Mouse (Mus musculus): ENCODE results near the gene Fam89b.
"Not testable (repeated sequence)": the region's sequence is repeated elsewhere in the genome, so short reads cannot be mapped to it uniquely, and the experiment has no call there.

The Fam89b gene

GRCm38 (mm10) chr19:5711218-5711617, 18.2 kb downstream of the Fam89b start:
- peak in 1 of 2 experiments; percentile 64 for DNase-seq (ENCODE audit: low spot score in 2 of 2)

GRCm38 (mm10) chr19:5710581-5710980, 18.9 kb downstream of the Fam89b start:
- DNase-seq (ENCODE audit: low spot score in 2 of 2) = no peak

DNA sequence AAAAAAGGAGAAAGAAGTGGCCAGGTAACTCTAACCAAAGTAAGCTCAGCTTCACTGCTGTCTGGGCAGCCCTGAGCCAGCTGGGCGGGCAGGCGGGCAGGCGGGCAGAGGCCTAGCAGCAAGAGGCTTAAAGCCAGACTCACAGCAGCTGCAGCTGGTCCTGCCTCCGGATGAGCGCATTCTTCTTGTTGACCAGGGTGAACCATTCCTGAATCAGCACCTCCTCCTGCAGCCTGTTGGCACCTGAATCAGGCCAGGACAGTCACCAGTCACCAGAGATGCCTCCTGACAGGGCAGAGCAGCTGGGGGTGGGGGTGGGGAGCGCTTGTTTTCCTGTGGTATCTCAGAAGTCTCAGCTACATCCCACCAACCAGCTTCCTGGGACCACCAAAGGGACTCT, 19.4 kb downstream of the Fam89b start:
- no peak for DNase-seq (ENCODE audit: low spot score in 2 of 2)

DNA sequence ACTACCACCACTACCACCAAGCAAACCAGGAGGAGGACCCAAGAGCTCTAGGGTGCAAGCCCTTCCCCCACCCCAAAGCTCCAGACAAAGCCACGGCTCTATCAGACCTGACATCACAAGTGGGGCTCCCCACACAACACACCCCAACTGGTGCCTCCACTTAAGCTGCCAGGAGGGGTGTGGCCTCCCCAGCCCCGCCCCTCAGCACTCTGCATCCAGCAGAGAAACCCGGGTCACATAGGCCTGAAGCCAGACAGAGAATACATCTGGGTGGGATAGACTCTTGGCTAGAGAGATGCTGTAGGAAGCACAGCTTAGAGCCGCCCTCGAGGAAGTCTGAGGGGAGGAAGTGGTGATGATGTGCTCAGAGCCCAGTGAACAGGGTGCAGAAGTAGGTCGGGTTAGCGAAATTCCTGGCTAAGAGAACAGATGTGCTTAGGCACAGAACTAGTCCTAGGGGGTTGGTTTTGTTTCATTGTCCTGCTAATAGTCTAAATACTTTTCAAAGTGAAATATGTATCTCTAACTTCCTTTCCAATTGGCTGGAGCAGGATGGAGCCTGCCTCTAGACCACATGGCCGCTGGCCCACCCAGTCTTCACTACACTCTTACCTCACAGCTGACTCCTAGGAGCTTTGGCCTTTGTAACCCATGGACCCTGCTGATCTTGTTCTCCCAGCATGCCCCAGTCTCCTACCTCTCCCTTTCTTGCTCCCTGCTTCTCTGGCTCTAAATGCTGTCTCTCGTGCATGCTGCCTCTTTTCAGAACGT, 24.5 kb downstream of the Fam89b start:
- no peak for DNase-seq (ENCODE audit: low spot score in 2 of 2)

- peak in 1 of 2 experiments; percentile 34 for DNase-seq (ENCODE audit: low spot score in 2 of 2)
These were observed 25.2 kb downstream of the Fam89b start, which contains the start of gene Kcnk7 for GRCm38 (mm10) chr19:5704163-5704800. Gene Kcnk7, plus strand, starts transcription at chr19:5704367.

DNA sequence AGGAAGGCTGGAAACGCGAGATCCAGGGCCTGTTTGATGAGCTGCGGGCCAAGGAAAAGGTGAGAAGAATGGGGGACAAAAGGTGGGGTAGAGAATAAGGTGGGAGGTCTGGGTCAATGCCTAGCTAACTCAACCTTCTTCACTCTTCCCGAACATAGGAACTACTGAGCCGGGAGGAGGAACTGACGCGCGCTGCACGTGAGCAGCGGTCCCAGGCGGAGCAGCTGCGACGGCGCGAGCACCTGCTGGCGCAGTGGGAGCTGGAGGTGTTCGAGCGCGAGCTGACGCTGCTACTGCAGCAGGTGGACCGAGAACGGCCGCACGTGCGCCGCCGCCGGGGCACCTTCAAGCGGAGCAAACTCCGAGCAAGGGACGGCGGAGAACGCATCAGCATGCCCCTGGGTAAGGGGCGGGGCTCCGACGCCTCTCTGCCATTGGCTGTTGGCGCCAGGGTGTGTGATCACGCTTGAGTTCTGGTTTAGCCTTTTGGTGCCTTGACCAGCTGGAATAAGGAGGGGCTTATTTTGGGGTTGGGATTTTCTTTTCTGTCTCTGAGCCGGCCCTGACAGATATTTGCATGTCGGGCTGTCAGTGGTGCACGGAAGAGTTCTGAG, 33.5 kb downstream of the Fam89b start:
- no peak for DNase-seq (ENCODE audit: low spot score in 2 of 2)

- no peak for DNase-seq (ENCODE audit: low spot score in 2 of 2)
These were observed 35.7 kb downstream of the Fam89b start for GRCm38 (mm10) chr19:5693801-5694200.

- no peak for DNase-seq (ENCODE audit: low spot score in 2 of 2)
These were observed 36.5 kb downstream of the Fam89b start for GRCm38 (mm10) chr19:5692913-5693396.

DNA sequence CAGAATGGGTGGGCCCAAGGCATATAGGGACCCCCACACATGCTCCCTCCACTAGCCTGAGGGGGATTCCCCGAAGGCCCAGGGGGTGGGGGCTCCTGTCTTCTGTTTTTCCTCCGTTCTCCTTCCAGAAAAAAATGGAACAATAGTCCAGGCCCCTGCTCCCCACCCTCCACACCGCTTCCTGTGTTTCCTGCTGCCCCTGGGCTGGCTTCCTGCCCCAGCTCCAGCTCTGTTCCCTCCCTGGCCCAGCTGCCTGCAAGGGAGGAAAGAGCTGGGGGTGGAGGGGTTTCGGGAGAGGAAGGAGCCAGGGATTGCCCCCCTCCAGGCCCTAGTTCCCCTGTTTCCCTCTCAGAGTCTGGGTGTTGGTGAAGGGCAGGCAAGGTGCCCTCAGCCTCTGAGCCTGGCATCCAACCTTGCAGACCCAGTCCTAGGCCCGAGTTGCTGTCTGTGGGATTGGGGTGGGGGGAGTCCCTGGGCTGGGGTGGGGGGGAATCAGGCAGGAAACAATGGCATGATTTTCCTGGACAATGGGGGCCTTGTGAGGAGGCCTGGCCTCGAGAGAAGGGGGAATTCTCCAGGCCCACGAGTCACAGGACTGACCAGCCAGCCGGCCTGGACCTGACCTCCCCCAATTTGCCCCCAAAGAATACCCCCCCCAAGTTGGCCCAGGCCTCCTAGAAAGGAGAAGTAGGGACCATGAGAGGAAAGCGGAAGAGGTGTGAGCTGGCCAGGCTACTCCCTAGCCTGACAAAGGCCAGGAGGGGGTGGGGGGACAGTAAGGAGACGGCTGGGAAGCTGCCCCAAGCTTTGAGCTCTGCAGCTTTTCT, 37.2 kb downstream of the Fam89b start:
- no peak for DNase-seq (ENCODE audit: low spot score in 2 of 2)

DNA sequence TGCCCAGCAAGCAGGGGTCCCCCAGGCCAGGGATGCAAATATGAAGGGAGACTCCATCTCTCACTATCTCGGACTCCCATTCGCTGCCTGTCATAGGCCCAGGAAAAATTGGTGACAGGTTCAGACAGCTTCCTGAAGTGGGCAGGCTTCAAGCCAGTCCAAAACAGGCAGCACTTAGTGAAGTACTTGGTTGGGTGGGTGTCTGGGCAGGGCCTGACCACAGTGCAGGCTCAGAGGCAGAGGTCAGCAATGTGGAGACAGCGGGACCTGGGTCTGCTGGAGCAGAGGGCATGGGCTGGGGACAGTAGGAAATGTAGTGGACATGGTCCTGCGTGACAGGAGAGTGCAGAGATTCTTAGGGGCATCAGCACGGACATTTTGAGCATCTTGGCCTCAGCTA, 37.9 kb downstream of the Fam89b start:
- no peak for DNase-seq (ENCODE audit: low spot score in 2 of 2)

DNA sequence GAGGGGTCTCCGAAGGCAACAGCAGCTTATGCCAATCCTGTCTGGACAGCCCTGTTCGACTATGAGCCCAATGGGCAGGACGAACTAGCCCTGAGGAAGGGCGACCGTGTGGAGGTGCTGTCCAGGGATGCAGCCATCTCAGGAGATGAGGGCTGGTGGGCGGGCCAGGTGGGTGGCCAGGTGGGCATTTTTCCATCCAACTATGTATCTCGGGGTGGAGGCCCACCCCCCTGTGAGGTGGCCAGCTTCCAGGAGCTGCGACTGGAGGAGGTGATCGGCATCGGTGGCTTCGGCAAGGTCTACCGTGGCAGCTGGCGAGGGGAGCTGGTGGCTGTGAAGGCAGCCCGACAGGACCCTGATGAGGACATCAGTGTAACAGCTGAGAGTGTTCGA, 39.1 kb downstream of the Fam89b start:
- DNase-seq (ENCODE audit: low spot score in 2 of 2) = no peak

DNA sequence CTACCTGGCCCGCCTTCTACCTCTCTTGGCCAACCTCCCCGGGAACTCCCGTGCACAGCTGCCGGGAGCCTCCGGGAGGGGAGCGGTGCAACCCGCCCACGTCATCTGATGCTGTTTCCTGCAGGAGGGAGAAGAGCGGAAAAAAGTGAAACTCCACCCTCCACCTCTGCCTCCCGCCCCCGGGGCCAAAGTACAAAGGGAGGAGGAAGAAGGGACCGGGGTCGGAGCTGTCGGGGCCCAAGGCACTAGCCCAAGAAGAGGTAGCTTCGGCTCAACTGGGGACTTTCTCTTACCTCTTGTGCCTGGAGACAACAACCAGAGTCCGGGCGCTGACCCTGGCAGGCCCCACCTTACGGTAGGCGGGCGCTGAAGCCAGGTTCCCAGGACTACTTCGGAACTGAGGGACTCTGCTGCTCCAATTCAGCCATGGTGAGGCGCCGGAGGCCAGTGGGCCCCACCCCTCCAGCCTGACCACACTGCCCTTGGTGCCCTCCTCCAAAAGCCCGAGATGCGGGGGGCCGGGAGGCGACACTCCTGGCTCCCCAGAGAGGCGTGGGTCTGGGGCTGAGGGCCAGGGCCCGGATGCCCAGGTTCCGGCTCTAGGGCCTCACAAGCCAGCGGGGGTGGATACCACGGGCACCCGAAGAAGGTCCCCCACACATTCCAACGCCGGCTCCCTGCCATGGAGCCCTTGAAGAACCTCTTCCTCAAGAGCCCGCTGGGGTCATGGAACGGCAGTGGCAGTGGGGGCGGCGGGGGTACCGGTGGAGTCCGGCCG, 39.7 kb downstream of the Fam89b start:
- DNase-seq (ENCODE audit: low spot score in 2 of 2) = peak; percentile 70 to 78

DNA sequence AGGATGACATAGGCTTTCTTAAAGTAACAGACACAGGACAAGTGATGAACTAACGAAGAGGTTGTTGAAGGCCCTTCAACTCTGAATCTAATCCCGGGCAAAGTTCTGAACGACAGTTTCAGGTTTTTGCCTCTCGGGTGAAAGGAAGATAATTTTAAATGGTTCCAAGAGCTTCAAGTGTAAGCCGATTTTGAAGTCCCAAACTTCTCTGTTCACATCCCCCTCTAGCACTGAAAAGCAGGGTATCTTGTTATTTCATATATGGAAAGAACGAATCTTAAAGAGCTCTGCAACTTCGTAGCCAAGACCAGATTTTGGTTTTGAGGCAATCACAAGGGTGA, 40.4 kb downstream of the Fam89b start:
- DNase-seq (ENCODE audit: low spot score in 2 of 2) = no peak

DNA sequence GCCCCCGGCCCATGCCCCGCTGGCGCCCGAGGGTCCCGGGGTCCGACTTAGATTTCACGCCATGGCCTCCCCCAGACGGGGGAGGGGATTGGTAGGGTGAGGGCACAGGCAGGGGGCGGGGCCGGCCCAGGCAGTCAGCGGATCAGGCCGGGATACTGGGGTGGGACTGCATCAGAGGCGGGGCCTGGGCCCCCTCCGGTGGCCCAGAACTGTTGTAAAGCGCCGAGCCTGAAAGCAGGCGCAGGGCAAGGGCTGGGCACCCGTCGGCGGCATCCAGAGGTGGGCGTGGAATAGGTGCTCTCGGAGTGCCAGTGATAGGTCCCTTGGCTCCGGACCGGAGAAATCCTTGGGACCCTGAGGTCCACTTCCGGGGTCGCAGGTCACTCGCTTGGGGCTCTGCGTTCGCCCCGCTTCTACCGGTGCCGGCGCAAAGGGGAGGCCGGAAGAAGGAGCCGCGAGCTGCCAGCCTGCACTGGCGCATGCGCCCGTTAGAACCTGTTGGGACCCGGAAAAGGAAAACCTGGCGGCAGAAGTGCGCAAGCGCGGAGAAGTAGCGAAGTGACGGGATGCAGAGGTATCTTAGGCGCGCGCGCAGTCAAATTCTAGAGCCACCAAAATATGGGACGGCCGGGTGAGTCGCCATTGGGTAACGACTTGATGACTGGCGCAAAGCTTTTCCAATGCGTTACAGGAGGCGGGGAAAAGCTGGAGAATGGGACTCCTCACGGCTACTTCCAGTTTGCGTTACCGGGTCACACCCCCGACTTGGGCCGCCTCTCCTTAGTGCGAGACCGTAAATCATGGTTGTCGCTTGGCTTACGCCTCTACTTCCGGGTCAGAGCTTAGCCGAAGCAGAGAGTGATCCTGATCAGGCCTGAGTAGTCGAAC, 41.0 kb downstream of the Fam89b start, which contains the start of the genes Map3k11 and Pcnx3:
Gene Map3k11, plus strand, starts transcription at position 543 of the 888 bp plus-strand sequence.
Gene Pcnx3, minus strand, starts transcription at position 709 of the 888 bp plus-strand sequence.
- peak; percentile 96 to 98 for DNase-seq (ENCODE audit: low spot score in 2 of 2)

DNA sequence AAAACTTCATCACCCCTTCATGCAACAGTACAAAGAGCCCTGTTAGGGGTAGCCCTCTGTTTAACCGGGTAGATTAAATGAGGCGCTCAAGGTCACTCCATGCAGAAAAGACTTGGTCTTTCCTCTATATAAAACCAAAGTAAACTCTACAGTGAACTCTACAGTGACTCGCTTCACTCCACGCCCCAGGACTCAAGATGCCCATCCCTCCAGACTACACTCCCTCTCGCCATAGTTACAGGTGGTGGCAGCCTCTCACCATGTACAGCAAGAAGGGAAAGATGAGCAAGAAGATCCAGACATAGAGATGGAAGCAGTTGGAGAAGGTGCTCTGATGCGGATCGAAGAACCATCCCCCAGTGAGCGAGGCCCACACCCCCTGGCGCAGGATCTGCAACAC, 41.7 kb downstream of the Fam89b start:
- no peak for DNase-seq (ENCODE audit: low spot score in 2 of 2)

DNA sequence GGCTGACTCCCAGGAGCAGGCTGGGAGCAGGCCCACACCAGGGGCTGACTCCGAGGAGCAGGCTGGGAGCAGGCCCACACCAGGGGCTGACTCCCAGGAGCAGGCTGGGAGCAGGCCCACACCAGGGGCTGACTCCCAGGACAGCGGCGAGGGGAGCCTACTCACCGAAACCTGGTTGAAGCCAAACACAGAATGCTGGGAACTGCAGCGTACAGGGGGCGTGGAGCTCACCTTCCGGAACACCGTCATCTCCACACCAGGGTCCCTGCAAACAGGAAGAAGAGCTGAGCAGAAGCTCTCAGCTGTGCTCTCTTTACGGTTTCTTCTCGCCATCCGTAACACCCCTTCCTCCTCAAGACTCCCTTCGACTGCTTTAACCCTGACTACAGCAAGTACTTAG, 42.5 kb downstream of the Fam89b start:
- not testable (repeated sequence) for DNase-seq (ENCODE audit: low spot score in 2 of 2)

DNA sequence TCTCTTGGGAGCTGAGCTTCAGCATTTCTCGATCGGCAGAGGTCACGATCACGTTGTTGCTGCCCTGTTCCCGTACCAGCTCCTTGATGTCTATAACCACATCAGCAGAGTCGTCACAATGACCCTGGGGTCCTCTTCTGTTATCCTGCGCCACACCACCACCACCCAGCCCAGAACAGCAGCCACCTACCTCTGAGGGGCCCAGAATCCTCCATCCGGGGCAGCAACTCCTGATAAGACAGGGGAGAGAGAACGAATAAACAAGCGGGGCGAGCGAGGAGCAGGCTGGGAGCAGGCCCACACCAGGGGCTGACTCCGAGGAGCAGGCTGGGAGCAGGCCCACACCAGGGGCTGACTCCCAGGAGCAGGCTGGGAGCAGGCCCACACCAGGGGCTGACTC, 43.0 kb downstream of the Fam89b start:
- DNase-seq (ENCODE audit: low spot score in 2 of 2) = no peak

DNA sequence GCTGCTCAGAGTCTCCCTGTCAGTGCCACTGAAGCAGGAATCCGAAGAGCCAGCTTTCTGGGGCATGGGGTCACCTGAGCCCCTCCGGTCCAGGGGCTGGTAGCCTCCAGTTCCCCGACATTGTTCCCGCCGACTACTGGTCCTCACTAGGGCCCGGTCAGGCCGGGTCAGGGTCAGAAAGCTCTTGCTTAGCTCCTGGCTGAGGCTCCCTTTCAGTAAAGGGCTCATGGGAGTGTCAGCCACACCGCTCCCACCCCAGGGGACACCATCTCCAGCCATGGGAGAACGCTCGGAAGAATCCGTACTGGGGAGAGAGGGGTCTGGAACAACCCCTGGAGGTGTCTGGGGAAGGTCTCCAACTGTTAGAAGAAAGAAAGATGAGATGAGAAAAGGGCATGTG, 43.6 kb downstream of the Fam89b start:
- no peak for DNase-seq (ENCODE audit: low spot score in 2 of 2)

DNA sequence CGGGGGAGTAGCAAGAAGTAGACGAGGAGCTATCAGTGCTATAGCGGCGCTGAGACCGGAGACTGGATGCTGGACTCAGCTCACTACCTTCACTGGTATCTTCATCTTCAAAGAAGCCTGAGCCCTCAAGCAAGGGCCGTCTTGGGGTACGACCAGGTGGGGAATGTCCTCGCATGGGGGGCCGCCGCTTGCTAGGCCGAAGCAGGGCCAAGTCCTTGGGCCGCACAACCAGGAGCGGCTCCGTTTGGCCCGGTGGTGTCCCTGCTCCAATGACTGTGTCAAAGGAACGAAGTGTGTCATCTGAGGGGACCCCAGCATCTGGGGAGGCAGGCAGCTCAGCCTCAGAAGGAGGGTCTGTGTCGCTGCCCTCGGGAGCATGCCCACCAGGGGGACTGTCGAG, 44.0 kb downstream of the Fam89b start:
- DNase-seq (ENCODE audit: low spot score in 2 of 2) = no peak

GRCm38 (mm10) chr19:5684985-5685384, 44.5 kb downstream of the Fam89b start:
- no peak for DNase-seq (ENCODE audit: low spot score in 2 of 2)
